ENCODE assay signal across 24 mouse cellular contexts in the genomic region with DNA sequence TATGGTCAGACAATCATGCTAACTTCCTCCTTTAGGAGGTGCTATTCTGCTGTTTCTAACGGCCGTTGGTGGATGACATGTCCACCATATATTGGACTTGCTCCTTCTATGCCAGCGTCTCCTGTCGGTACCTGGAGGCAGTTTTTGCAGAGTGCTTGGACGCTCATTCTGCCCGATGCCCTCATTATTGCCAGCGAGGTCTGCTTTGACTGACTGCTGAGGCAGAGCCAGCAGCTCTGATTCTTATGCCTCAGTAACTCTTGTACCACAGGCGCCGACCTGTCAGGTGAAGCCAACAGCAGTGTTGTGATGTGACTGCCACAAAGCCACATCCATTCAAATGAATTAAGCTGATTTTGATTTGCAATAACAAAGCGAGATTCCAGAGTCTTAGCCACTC.
DNase-seq lines count a peak whose midpoint lies in the region; ATAC-seq lines count a peak whose summit lies in the region.
"Had no signal": no experiment of that assay in that cellular context is flagged by ENCODE, and none has a peak within 500 bp of the region (broad histone marks: within the 10 kb centered on the region; RNA-seq: fewer than 3 reads in every experiment).

No protein-coding gene starts in this region.

- no peaks in the 10 kb centered on the region for H3K4me1 ChIP-seq in midbrain, embryonic 15.5 days
- no peaks in the 10 kb centered on the region for H3K4me1 ChIP-seq in midbrain, embryonic 13.5 days (replicated peaks)
- H3K4me1 ChIP-seq: heart, embryonic 15.5 days; hindbrain, embryonic 13.5 days; limb, embryonic 15.5 days; lung, embryonic 15.5 days; neural tube, embryonic 15.5 days had no signal

- H3K4me3 ChIP-seq in midbrain, embryonic 15.5 days, result no peak overlapping the region
- H3K4me3 ChIP-seq in midbrain, embryonic 13.5 days (replicated peaks), result no peak overlapping the region
- H3K4me3 ChIP-seq: heart, adult 2 months; heart, embryonic 15.5 days; hindbrain, embryonic 13.5 days; limb, embryonic 15.5 days; lung, embryonic 15.5 days; neural tube, embryonic 15.5 days had no signal

- WGBS in midbrain, embryonic 15.5 days, result 87% methylated on average over 10 of the region's 10 CpGs
- 88% methylated on average over 10 of the region's 10 CpGs for WGBS in midbrain, embryonic 13.5 days

- H3K27me3 ChIP-seq in midbrain, embryonic 15.5 days (replicated peaks), result no peaks in the 10 kb centered on the region
- H3K27me3 ChIP-seq in midbrain, embryonic 13.5 days, result no peaks in the 10 kb centered on the region
- H3K27me3 ChIP-seq: heart, embryonic 15.5 days; hindbrain, embryonic 13.5 days; limb, embryonic 15.5 days; lung, embryonic 15.5 days; neural tube, embryonic 15.5 days had no signal

- 0 out of 2 replicates have a peak, but pooled peaks have one; percentile 30 for ATAC-seq in midbrain, embryonic 15.5 days (replicated peaks)
- no peak for ATAC-seq in midbrain, embryonic 13.5 days
- ATAC-seq: forebrain, embryonic 16.5 days had no signal

- peak; percentile 11 for DNase-seq in cerebellum, adult 8-10 months
- peak; percentile 46 to 57 for DNase-seq in cerebellum, postnatal 25 days
- DNase-seq in heart, adult 11 months, result no peak
- no peak for DNase-seq in gastrocnemius, postnatal 10 days
- no peak for DNase-seq in gastrocnemius, postnatal 4 days (ENCODE audit: low spot score in 2 of 2)
- DNase-seq: adrenal gland, postnatal 10 days; gastrocnemius, postnatal 14 days; heart, adult 2 months; heart, postnatal 36 days; kidney, adult 2 months; layer of hippocampus, adult 9-11 months; lung, postnatal 36 days; right cerebral cortex, postnatal 14 days; thymus, postnatal 14 days had no signal

- H3K9me3 ChIP-seq in midbrain, embryonic 15.5 days, result no peaks in the 10 kb centered on the region
- no peaks in the 10 kb centered on the region for H3K9me3 ChIP-seq in midbrain, embryonic 13.5 days
- H3K9me3 ChIP-seq: heart, embryonic 15.5 days; hindbrain, embryonic 13.5 days; limb, embryonic 15.5 days; lung, embryonic 15.5 days; neural tube, embryonic 15.5 days had no signal

- no peak overlapping the region for H3K4me2 ChIP-seq in midbrain, embryonic 15.5 days
- no peak overlapping the region for H3K4me2 ChIP-seq in midbrain, embryonic 13.5 days (replicated peaks)
- H3K4me2 ChIP-seq: heart, embryonic 15.5 days; hindbrain, embryonic 13.5 days; limb, embryonic 15.5 days; lung, embryonic 15.5 days; neural tube, embryonic 15.5 days had no signal

- no peak overlapping the region for H3K27ac ChIP-seq in midbrain, embryonic 15.5 days
- no peak overlapping the region for H3K27ac ChIP-seq in midbrain, embryonic 13.5 days
- H3K27ac ChIP-seq: heart, adult 2 months; heart, embryonic 15.5 days; hindbrain, embryonic 13.5 days; kidney, postnatal 0 days; limb, embryonic 15.5 days; liver, embryonic 14.5 days; lung, embryonic 15.5 days; neural tube, embryonic 15.5 days had no signal

- no peaks in the 10 kb centered on the region for H3K36me3 ChIP-seq in midbrain, embryonic 15.5 days (replicated peaks)
- no peaks in the 10 kb centered on the region for H3K36me3 ChIP-seq in midbrain, embryonic 13.5 days
- H3K36me3 ChIP-seq: heart, embryonic 15.5 days; hindbrain, embryonic 13.5 days; limb, embryonic 15.5 days; lung, embryonic 15.5 days; neural tube, embryonic 15.5 days had no signal

- no peak overlapping the region for H3K9ac ChIP-seq in midbrain, embryonic 15.5 days
- no peak overlapping the region for H3K9ac ChIP-seq in midbrain, embryonic 13.5 days (replicated peaks)
- H3K9ac ChIP-seq: heart, embryonic 15.5 days; hindbrain, embryonic 13.5 days; limb, embryonic 15.5 days; liver, embryonic 14.5 days; lung, embryonic 15.5 days; neural tube, embryonic 15.5 days had no signal

Comparison
In these comparisons a context has a peak if more than half of its experiments do, and no peak if none do; other contexts are left out.
1. DNase-seq: peak in cerebellum, adult 8-10 months (single experiment) and cerebellum, postnatal 25 days (2 of 2); none in heart, adult 11 months (single experiment), gastrocnemius, postnatal 10 days (single experiment) and gastrocnemius, postnatal 4 days (0 of 2).